Mouse (Mus musculus): ENCODE results near the gene Rab8b. TPM values are rescaled to one million over a fixed set of nuclear protein-coding genes. Genes with fewer than 3 reads are reported as not detected.

Rab8b gene
- total and polyA plus RNA-seq, 2 experiments from 2014 or later, result 20.7 to 30.7 TPM

DNA sequence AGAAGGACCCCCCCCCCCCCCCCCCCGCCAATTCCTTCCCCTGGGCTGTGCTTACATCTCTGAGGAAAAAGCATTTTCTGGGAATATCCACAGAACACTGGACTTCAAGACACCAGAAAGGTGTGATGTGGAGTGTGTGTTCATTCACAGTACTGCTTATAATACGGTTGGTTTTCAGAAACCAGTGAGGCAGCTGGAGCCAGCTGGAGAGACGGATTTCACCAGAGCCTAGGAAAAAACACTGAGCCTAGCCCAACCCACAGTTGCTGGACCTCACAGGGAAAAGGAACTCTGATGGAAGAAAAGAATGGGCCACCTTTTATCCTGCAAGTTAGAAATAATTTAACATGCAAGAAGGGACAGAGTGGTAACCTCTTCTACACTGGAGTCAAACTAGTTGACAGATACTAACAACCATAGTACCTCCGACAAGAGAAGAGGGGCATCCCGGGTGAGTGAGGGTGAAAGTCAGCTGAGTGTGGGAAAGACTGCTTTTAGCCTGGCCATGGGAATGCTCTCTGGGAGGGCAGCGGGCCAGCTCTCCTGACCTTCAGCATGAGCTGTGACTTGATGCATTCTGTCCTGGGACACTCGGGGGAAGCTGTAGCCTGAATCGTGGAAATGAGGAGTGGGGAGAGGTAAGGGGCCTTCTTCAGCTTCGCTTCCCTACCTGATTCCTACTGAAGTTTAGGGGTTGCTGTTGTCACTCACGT lies 47.3 kb downstream of the Rab8b start:
- WGBS, result 86% methylated on average over 10 of the region's 10 CpGs
- ATAC-seq, result no peak

DNA sequence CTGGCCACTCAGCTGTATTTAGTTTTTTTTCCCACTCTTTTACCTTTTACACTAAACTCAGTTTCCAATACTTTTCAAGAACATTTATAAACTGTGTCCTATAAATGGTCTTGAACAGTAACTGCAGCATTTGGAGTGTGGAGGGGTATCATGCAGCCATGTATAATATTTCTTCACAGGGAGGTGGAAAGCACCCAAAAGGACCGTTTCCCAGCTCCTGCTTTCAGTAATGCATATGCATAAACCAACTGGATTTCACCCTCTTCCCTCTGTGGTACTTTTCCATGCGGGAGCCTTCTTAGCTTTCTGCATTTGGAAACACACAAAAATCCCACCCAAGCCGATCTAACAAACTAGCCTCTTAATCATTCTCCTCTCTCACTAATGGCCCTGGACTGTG lies 54.8 kb downstream of the Rab8b start:
- 19% methylated on average over 3 of the region's 3 CpGs for WGBS
- Histone ChIP-seq H3K27ac (ENCODE audit: low read depth, low read length) (no peak overlapping the region), H3K4me3 (ENCODE audit: low read depth, low read length) (no peak overlapping the region), H3K36me3 (ENCODE audit: insufficient read depth) (peaks cover 6% of the 10 kb centered on the region; the same call in 1 of the 2 replicates), H3K27me3 (ENCODE audit: insufficient read depth, low read length) (no peaks in the 10 kb centered on the region), H3K9ac (no peak overlapping the region), H3K4me1 (ENCODE audit: insufficient read depth) (peaks cover 3% of the 10 kb centered on the region; the same call in 1 of the 2 replicates), H3K9me3 (ENCODE audit: low read length) (no peaks in the 10 kb centered on the region), H3K4me2 (ENCODE audit: low read depth) (no peak overlapping the region)
- peak; percentile 14; the same call in 1 of the 2 replicates for TF ChIP-seq CTCF (IDR thresholded peaks at IDR 0.05; ENCODE audit: low read depth)
- ATAC-seq (no peak), DNase-seq (peak; percentile 35)

More for the DNA sequence above, 47.3 kb downstream of the Rab8b start:
- TF ChIP-seq CTCF (IDR thresholded peaks at IDR 0.05; ENCODE audit: low read depth), result no peak
- Histone ChIP-seq H3K4me1 (ENCODE audit: insufficient read depth) (no peaks in the 10 kb centered on the region), H3K4me3 (ENCODE audit: low read depth, low read length) (no peak overlapping the region), H3K9me3 (ENCODE audit: low read length) (0 out of 2 replicates have a peak, but pooled peaks cover 3% of the 10 kb centered on the region), H3K27me3 (ENCODE audit: insufficient read depth, low read length) (no peaks in the 10 kb centered on the region), H3K9ac (no peak overlapping the region), H3K27ac (ENCODE audit: low read depth, low read length) (no peak overlapping the region), H3K36me3 (ENCODE audit: insufficient read depth) (no peaks in the 10 kb centered on the region), H3K4me2 (ENCODE audit: low read depth) (no peak overlapping the region)
- no peak for DNase-seq

DNA sequence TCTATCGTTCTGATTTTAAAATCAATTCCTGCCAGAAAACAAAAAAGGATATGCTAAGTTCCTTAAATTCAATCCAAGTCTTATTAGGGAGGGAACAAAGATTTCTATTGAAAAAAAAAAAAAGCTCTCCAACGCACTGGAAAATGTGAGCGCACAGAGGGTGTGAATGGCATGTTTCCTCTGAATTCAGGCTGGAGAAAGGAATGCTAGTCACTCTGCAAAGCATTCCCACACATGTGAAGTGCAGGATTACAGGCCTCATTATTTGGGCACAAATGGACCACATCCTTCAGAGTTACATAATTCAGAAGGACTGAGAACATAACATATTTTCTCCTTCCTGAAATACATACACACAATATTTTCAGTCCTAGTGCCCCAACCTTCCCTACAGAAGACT lies 56.0 kb downstream of the Rab8b start:
- H3K4me3 ChIP-seq (ENCODE audit: low read depth, low read length), result no peak overlapping the region
- ATAC-seq (no peak), DNase-seq (peak; percentile 11)
- no peak overlapping the region for H3K4me2 ChIP-seq (ENCODE audit: low read depth)
- TF ChIP-seq CTCF (IDR thresholded peaks at IDR 0.05; ENCODE audit: low read depth), result no peak
- WGBS, result 7% methylated on average over 3 of the region's 3 CpGs
- H3K4me1 ChIP-seq (ENCODE audit: insufficient read depth), result peaks cover 3% of the 10 kb centered on the region; the same call in 1 of the 2 replicates
- H3K36me3 ChIP-seq (ENCODE audit: insufficient read depth), result peaks cover 15% of the 10 kb centered on the region; the same call in 1 of the 2 replicates
- peak overlapping the region; percentile 22; the same call in 1 of the 2 replicates for H3K27ac ChIP-seq (ENCODE audit: low read depth, low read length)
- H3K9me3 ChIP-seq (ENCODE audit: low read length), result no peaks in the 10 kb centered on the region
- H3K27me3 ChIP-seq (ENCODE audit: insufficient read depth, low read length), result no peaks in the 10 kb centered on the region
- H3K9ac ChIP-seq, result no peak overlapping the region

DNA sequence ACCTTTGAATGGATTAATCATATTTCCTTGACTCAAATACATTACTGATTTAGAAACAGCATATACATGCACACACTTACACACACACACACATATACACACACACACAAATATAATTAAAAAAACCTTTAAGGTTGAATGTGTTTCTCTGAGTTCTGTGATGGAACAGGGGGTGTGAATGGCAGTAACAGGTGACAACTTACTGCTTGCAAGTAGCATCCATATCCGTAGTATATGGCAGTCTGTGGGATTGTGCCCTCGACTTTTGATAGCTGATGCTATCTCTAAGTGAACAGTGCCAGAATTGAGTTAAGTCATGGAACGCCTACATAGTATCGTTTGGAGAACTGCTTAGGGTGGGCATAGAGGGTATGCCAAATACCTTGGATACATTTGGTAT lies 57.3 kb downstream of the Rab8b start:
- no peaks in the 10 kb centered on the region for H3K9me3 ChIP-seq (ENCODE audit: low read length)
- no peak for DNase-seq
- no peak overlapping the region for H3K9ac ChIP-seq
- peaks cover 3% of the 10 kb centered on the region; the same call in 1 of the 2 replicates for H3K4me1 ChIP-seq (ENCODE audit: insufficient read depth)
- TF ChIP-seq CTCF (IDR thresholded peaks at IDR 0.05; ENCODE audit: low read depth), result no peak
- no peak overlapping the region for H3K4me2 ChIP-seq (ENCODE audit: low read depth)
- no peak overlapping the region for H3K4me3 ChIP-seq (ENCODE audit: low read depth, low read length)
- 90% methylated on average over 4 of the region's 4 CpGs for WGBS
- no peak for ATAC-seq
- H3K36me3 ChIP-seq (ENCODE audit: insufficient read depth), result peaks cover 19% of the 10 kb centered on the region; the same call in 1 of the 2 replicates
- H3K27ac ChIP-seq (ENCODE audit: low read depth, low read length), result no peak overlapping the region
- H3K27me3 ChIP-seq (ENCODE audit: insufficient read depth, low read length), result no peaks in the 10 kb centered on the region

DNA sequence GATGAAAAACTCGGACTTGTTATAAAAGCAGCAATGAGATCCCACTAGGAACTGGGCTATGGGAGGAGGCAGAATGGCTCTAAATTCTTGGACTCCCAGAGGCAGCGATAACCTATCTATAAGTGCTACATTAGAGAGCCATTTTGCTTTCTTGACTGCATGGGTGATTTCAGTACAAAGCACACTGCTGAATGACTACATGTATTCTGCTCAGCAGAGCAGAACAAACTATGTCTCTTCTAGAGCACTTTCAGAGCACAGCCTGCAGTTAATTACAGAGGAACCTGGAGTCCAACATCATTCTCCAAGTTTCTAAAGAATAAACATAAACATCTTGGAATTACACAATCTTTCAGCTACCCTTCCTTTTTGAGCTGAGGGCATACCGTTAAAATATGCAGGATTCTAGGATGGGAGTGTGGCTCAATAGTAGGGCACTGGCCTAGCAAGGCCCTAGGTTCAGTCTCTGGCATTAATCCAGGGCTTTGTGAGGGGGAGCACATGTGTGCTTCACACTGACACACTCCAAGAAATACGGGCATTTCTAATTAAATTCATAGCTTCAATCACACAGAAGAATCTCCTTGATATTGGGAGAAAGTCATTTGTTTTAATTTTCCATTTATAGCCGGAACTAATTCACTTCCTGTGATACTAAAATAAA lies 58.3 kb downstream of the Rab8b start:
- no peak for DNase-seq
- no peak overlapping the region for H3K9ac ChIP-seq
- ATAC-seq, result no peak
- H3K27me3 ChIP-seq (ENCODE audit: insufficient read depth, low read length), result no peaks in the 10 kb centered on the region
- no peak overlapping the region for H3K4me3 ChIP-seq (ENCODE audit: low read depth, low read length)
- H3K27ac ChIP-seq (ENCODE audit: low read depth, low read length), result no peak overlapping the region; the same call in 1 of the 2 replicates
- H3K36me3 ChIP-seq (ENCODE audit: insufficient read depth), result peaks cover 19% of the 10 kb centered on the region; the same call in 1 of the 2 replicates
- no peaks in the 10 kb centered on the region for H3K9me3 ChIP-seq (ENCODE audit: low read length)
- no peak for TF ChIP-seq CTCF (IDR thresholded peaks at IDR 0.05; ENCODE audit: low read depth)
- no peak overlapping the region for H3K4me2 ChIP-seq (ENCODE audit: low read depth)
- WGBS, result 31% methylated on average over 5 of the region's 5 CpGs
- H3K4me1 ChIP-seq (ENCODE audit: insufficient read depth), result peaks cover 3% of the 10 kb centered on the region; the same call in 1 of the 2 replicates

DNA sequence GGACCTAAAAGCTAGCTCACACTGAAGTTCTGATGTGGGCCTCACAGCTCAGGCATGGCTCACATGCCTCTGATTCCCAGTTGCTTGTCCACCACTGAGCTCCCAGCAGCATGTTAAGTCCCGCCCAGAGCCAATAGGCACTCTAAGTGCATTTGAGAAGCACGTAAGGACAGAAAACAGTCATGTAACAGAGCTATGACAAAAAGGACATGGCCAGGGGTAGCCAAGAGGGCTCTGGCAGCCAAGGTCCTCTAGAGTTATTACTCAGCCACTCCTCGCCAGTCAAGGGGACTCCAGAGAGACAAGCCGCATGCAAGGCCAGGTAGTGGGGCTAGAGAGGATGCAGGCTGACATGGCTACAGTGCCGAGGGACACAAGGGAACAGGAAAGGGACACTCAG lies 60.0 kb downstream of the Rab8b start:
- DNase-seq (no peak), ATAC-seq (no peak)
- no peak overlapping the region for H3K27ac ChIP-seq (ENCODE audit: low read depth, low read length)
- peaks cover 19% of the 10 kb centered on the region; the same call in 1 of the 2 replicates for H3K36me3 ChIP-seq (ENCODE audit: insufficient read depth)
- no peak for TF ChIP-seq CTCF (IDR thresholded peaks at IDR 0.05; ENCODE audit: low read depth)
- no peak overlapping the region for H3K4me2 ChIP-seq (ENCODE audit: low read depth)
- no peaks in the 10 kb centered on the region for H3K27me3 ChIP-seq (ENCODE audit: insufficient read depth, low read length)
- no peaks in the 10 kb centered on the region for H3K9me3 ChIP-seq (ENCODE audit: low read length)
- H3K4me3 ChIP-seq (ENCODE audit: low read depth, low read length), result no peak overlapping the region
- 97% methylated on average over 5 of the region's 5 CpGs for WGBS
- H3K4me1 ChIP-seq (ENCODE audit: insufficient read depth), result peaks cover 3% of the 10 kb centered on the region; the same call in 1 of the 2 replicates
- no peak overlapping the region for H3K9ac ChIP-seq

DNA sequence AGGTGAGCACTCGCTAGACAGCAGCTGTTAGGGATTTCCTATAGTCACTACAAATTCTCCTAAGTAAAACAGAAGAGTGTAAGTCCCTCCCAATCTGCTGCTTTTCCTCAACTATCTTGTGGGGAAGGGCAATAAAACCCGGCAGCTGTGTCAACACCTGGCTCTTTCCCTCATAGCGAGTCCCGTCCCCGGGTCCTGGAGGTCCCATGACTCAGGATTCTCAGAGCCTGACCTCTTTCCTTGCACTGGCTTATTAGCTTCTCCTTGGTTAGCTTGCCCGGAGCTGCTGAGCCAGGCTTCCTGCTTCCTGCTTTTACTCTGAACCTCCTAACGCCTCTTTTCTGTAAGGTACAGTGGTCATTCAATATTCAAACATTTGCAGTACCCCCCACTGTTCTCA lies 63.6 kb downstream of the Rab8b start:
- H3K4me3 ChIP-seq (ENCODE audit: low read depth, low read length), result no peak overlapping the region
- H3K36me3 ChIP-seq (ENCODE audit: insufficient read depth), result peaks cover 19% of the 10 kb centered on the region; the same call in 1 of the 2 replicates
- no peak overlapping the region for H3K27ac ChIP-seq (ENCODE audit: low read depth, low read length)
- 86% methylated on average over 7 of the region's 7 CpGs for WGBS
- no peaks in the 10 kb centered on the region for H3K27me3 ChIP-seq (ENCODE audit: insufficient read depth, low read length)
- no peak overlapping the region for H3K9ac ChIP-seq
- no peaks in the 10 kb centered on the region for H3K4me1 ChIP-seq (ENCODE audit: insufficient read depth)
- no peak overlapping the region for H3K4me2 ChIP-seq (ENCODE audit: low read depth)
- ATAC-seq (no peak), DNase-seq (no peak)
- TF ChIP-seq CTCF (IDR thresholded peaks at IDR 0.05; ENCODE audit: low read depth), result no peak
- no peaks in the 10 kb centered on the region for H3K9me3 ChIP-seq (ENCODE audit: low read length)
